Mouse (Mus musculus): Measurements from ENCODE around the gene Tmem40. TPM values are rescaled to one million over a fixed set of nuclear protein-coding genes. Genes with fewer than 3 reads are reported as not detected.

Gene Tmem40
- polyA plus RNA-seq, 1 experiment: 24.4 TPM

DNA sequence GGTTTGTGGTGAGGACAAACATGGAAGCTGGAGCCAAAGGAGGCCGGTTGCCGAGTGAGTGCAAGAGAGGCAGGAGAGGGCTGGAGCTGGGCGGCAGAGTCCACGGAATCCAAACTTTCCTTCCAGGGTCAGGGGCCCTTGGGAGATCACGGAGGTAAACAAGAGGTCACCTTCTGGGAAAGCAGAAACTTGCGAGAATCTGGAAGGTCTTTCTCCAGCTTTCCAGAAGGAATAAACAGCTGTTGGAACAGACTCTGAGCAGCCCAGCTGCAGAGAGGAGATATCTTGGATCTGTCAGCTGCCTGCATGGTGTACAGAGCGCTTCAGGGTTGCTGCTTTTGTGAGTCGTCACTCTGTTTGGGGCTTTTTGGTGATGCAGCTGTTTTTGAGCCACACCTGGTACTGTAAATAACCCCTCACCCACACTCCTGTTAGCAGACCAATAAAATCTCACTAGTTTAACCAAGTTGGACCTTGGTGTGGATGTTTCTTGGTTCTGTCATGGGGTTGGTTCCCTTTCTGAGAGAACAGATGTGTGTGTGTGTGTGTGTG lies 45.0 kb downstream of the Tmem40 start:
- no peak for DNase-seq (ENCODE audit: extremely low spot score in 1 of 2, low spot score in 1 of 2)

DNA sequence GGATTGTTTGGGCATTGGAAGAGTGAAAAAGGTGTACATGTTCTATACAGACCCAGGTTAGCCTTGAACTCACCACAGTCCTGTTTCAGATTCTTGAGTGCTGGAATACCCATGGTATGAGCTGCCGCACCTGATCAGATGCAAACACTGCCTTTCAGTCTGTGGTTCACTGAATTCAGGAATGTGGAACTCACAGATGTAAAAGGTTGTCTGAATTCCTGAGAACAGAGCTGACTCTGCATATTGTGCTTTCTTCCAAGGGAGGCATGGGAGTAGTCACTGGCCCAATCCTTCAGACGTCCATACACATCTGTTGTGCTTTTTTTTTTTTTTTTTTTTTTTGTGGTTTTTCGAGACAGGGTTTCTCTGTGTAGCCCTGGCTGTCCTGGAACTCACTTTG lies 50.9 kb downstream of the Tmem40 start:
- no peak for DNase-seq (ENCODE audit: extremely low spot score in 1 of 2, low spot score in 1 of 2)

DNA sequence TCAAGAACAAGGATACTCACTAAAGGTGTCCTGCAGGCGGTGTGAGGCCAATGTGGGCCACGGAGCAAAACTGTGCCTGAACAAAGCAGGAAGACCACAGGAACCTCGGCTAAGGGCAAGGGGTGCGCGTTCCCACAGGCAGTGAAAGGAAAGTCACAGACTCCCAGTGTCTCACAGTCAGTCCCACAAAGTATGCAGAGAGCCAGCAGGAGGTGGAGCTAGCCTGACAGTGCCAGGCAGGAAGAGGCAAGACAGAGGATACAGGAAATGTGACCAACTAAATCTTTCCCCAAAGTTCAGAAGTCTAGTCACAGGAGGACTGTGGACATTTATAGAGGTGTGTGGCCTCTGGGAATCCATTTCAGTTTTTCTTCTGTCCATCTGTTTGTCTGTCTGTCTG lies 59.3 kb downstream of the Tmem40 start:
- DNase-seq (ENCODE audit: extremely low spot score in 1 of 2, low spot score in 1 of 2): no peak

DNA sequence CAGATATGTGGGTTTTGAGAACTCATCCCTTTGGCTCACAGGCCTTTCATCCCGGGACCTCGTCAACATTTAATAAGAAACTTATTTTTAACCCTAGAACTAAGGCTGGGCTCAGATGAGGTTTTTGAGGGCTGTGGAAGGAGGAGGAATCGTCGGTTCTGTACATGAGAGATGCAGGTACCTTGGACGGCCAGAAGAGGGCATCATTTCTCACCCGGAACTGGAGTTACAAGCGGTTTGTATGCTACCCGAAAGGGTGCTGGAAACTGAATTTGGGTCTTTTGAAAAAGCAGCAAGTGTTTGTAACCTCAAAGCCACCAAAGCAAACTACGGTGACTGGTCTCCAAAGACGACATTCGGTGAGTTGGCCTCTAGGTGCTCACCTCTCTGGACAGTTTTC lies 60.9 kb downstream of the Tmem40 start:
- DNase-seq (ENCODE audit: extremely low spot score in 1 of 2, low spot score in 1 of 2): no peak

DNA sequence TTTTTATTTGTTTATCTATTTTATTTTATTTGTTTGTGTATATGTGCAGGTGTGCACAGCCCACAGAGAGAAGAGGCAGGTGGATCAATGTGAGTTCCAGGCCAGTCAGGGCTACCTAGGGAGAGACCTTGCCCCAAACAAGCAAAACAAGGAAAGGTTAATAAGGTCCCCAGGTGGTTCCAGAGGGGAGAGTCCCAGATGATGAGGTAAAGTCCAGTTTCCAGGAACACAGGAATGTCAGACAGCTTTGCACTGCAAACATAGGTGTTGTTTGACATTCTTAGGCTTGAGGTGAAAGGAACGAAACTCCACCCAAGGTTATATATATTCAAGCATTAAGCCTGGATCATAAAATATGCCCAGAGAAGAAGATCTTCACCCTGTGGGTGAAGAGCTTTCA lies 61.4 kb downstream of the Tmem40 start:
- no peak for DNase-seq (ENCODE audit: extremely low spot score in 1 of 2, low spot score in 1 of 2)

DNA sequence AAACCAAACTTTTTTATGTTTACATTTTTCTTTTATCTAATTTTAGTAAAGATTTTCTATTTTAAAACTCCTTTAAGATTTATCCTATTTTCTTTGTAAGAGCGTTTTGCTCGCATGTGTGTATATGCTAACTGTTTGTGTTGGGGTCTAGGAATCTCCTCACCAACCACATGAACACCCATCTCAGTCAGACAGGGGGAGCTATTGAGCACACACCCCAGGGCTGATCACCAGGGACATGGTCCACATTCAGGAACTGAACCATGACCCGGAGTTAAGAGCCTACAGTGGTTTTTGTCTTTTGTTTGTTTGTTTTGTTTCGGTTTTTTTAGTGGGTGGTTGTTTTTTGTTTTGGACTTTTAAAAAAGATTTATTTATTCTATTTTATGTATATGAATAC lies 63.5 kb downstream of the Tmem40 start:
- DNase-seq (ENCODE audit: extremely low spot score in 1 of 2, low spot score in 1 of 2): no peak

DNA sequence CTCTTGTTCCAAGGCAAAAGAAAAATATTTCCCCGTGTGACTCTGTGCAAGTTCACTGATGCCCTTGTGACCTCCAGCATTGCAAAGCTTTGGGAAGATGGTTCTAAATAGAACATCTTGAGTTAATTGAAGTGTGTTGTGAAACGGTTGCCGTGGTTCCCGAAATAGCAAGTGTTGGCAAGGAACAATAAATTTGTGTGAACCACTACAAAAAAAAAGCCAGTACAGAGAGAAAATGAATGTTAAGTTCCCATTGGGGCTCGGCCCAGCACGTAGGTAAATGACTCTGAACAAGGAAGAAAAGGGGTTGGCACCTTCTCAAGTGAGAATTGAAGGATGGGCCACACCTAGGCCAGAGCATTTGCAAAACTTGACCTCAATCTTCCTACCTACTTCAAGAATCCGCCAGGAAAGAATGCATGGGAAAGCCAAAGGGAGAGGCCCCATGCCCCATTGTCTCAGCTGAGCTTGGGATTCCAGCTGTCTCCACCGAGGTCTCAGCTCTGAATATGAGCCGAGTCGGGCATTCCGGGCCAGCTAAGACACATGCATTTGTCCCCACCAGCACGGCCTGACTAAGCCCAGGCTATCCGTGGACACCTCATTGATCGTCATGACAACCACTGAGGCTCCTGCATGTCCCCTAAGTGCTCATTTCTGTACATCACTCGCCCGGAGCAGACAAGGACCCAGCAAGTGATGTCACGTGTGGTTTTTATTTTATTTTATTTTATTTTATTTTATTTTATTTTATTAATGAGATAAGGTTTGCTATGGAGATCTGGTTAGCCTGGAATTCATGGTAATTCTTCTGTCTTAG lies 64.3 kb downstream of the Tmem40 start:
- DNase-seq (ENCODE audit: extremely low spot score in 1 of 2, low spot score in 1 of 2): no peak

DNA sequence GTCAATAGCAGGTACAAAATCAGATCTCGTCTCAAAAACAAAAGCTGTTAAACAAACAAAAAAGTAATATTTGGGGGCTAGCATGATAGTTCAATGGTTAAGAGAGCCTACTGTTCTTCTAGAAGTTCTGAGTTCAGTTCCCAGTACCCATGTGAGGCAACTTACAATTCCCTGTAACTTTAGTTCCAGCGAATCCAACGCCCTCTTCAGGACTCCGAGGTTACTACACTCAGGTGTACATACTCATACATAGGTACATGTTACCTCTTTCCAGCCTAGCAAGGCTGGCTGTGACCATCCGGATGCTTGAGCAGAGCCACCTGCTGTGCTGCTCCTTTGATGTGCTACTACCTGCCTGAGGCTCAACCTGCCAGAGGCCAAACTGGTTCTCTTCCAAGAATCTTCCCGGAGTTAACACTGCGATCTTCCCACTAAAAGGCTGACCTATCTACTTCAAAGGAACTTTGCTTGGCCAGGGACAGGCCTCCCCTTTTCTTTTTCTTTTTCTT lies 65.4 kb downstream of the Tmem40 start:
- DNase-seq (ENCODE audit: extremely low spot score in 1 of 2, low spot score in 1 of 2): no peak

DNA sequence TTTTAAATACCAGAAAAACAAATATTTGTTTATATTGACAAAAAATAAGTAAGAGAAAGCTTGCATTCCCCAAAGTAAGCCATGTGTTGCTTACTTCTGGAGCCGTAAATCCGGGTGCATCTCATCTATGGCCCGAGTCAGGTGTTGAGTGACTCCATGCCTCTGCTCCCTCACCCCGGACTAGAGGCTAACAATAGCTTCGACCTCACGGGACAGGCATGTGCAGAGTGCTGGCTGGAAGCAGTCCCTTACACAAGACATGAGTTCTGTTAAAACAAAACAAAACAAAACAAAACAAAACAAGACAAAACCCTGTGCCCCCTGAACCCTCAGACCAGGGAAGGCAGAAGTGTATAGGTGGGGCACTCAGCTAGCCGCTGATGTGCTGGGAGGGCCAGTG lies 67.1 kb downstream of the Tmem40 start:
- no peak for DNase-seq (ENCODE audit: extremely low spot score in 1 of 2, low spot score in 1 of 2)

DNA sequence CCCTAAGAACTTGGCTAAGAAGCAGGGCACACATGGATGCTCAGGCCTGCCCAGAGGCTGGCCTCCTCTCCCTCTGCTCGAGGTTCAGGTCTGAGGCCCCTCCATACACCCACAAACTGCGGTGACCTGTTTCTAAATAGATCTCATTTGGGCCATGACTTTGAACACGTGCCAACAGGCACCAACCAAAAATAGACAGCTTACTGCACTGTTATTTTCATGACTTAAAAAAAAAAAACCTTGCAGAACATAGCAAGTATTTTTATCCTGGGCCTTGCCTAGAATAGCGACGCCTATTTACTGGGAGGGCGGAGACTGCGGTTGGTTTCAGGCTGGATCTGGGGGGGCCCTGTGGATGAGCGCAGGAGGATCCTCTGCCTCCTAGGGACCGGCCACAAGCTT lies 67.8 kb downstream of the Tmem40 start:
- DNase-seq (ENCODE audit: extremely low spot score in 1 of 2, low spot score in 1 of 2): peak; percentile 44 to 51

DNA sequence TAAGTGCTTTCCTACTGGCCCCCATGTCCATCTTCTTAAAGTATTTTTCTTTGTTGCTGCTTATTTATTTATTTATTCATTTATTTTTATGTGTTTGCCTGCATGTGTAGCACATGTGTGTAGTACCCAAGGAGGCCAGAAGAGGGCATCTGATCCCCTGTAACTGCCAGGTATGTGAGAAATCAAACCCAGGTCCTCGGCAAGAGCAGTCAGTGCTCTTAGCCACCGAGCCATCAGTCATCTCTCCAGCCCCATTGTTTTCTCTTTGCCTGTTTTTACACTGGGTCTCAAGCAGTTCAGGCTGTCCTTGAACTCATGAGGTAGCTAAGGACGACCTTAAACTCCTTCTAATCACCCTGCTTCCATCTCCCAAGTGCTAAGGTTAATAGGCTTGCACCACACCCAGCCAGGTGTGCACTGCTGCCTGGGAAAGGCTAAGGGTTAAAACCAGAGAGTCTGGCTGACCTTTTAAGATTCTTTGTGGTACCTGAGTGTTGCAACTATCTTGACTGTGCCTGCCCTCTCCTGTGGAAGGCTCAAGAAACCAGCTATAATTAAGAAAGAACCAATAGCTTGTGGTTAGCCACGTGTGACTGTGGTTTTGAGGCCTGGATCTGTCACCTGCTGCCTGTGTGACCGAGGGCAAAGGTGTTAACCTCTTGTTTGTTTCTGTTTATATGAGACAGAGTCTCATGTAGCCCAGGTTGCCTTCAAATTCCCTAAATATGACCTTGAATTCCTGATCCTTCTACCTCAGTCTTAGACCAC lies 69.1 kb downstream of the Tmem40 start:
- no peak for DNase-seq (ENCODE audit: extremely low spot score in 1 of 2, low spot score in 1 of 2)

DNA sequence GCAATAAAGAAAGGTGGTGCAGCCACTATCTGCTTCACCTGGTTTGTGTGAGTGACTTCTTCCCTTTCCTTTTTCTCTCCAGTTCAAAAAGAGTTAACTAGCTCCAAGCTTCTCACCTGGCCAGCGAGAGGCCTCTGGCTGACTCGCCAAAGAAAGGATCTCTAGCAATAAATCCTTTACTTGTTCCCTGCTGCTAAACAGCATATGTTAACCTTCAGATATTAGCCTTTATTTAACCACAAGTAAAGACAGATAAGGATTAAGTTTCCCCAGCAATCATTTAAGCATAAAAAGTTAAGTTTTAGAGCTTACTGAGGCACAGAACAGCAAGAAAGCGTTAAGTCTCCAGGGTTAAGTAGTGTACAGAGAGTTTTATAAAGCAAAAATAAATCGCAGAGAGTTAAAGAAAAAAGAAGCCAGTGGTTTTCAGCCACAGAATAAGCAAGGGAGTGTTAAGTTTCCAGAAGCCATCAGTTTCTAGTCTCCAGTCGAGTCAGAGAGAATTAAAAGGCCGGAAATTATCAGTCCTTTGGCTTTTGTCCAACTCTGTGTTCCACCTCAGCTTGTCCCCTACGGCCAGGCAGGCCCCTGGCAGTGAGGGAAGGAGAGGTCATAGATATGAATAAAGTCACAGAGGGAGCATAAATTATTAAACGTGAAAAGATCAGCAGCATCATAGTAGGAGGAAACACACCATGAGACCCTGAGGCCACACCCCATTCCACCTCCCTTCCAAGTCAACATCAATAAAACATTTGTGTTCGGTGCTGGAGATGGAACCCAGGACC lies 69.9 kb downstream of the Tmem40 start:
- DNase-seq (ENCODE audit: extremely low spot score in 1 of 2, low spot score in 1 of 2): no peak

DNA sequence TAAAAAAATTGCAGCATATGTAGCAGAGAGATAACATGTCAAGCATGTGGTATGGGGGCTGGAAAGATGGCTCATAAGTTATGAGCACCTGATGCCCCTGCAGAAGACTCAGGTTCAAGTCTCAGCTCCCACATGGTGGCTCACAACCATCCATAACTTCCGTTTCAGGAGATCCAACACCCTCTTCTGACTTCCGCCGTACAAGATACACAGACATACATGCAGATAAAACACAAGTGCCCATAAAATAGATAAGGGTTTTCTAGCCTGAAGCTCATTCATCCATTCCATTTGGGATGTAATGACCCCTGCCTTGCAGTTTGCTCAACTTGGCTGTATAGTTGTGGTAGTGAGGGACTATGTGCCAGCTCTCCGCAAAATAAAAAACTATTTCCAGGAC lies 72.1 kb downstream of the Tmem40 start:
- DNase-seq (ENCODE audit: extremely low spot score in 1 of 2, low spot score in 1 of 2): no peak

DNA sequence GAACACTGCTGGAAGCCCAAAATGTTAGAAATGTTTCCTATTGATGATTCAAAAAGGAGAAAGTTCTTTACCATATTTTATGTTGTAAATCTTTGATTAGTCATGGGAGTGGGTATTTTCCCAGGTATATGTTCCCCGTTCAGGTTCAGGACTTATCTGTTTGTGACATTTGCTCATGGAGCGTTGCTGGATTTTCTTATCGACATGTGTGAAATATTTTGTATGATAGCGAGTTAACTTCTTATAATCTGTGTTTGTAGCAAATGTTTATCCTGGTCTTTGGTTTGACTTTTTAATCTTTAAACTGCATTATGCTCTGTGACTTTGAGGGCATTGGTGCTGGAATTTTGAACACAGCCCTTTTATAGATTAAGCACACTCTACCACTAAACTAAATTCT lies 73.6 kb downstream of the Tmem40 start:
- no peak for DNase-seq (ENCODE audit: extremely low spot score in 1 of 2, low spot score in 1 of 2)

DNA sequence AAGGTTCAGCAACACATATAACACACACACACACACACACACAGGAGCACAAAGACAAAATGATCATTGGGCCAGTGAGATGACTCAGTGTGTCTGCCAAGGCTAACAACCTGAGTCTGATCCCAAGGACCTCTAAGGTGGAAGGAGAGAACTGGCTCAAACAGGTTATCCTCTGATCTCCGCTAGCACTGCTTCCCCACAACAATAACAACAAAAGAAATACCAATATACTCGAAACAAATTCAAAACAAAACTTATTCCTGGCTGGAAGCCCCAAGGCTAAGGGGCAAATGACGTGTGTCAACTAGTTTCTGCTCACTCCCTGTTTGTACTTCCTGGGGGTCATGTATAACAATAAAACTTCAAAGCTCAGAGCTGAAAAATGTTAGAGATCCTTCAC lies 74.5 kb downstream of the Tmem40 start:
- no peak for DNase-seq (ENCODE audit: extremely low spot score in 1 of 2, low spot score in 1 of 2)

DNA sequence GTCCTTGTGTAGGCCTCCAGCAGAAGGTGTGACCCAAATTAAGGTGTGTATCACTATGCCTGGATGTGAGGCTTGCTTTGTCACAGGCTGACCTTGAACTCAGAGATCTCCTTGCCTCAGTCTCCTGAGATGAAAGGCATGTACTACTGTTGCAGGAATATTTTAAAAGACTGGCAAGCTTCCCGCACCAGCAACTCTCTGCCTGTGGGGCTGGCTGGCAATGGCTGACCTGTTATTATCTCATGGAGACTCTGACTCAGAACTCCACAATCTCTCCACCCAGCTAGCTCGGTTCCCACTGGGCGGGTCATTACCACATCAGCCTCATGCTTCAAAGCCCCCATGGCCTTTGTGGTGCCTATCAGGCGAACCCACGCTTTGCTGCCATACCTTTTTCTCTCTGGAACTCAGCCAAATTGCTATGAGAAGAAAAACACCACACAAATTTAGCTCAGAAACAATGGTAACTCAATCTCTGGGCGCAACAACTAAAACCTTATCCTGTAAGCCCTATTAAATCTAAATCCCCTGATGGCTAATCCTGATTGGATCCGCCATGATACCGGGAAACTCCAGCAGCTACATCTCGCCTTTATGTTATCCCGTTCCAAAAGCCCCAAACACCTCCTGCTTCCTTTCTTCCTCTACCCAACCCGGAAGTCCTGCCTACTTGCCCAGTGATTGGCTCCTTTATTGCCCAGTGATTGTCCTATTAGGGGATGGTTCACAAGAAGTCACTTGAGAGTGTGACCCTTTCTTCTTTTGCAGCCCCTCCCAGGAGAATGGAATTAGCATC lies 77.2 kb downstream of the Tmem40 start:
- DNase-seq (ENCODE audit: extremely low spot score in 1 of 2, low spot score in 1 of 2): no peak

DNA sequence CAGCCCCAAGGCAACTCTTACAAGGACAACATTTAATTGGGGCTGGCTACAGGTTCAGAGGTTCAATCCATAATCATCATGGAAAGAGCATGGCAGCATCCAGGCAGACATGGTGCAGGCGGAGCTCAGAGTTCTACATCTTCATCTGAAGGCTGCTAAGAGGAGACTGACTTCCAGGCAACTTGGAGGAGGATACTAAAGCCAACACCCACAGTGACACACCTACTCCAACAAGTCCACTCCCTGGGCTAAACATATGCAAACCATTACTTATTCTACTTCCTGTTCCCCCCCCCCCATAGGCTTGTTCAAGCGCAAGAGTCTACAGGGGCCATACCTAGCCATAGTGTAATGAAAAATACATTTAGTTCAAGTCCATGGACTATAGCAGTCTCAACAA lies 77.9 kb downstream of the Tmem40 start:
- no peak for DNase-seq (ENCODE audit: extremely low spot score in 1 of 2, low spot score in 1 of 2)

DNA sequence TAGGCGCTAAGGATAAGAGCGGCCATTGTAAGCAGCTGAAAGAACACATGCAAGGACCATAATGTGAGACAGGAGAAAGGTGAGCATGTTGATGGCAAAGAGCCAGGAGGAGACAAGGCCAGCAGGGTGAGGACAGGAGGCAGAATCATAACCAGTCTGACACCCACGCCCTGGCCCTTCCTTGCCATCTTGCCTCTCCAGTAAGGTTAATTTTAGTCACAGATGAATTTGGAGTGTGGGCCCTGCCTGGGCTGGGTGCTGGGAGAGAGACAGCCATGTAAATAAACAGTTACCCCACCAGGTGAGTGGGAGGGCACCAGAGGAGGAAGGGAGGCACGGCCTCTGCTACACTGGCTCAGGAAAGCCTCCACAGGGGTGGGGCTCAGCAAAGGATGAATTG lies 81.1 kb downstream of the Tmem40 start:
- DNase-seq (ENCODE audit: extremely low spot score in 1 of 2, low spot score in 1 of 2): no peak
